Mouse (Mus musculus) CD4-positive naive resting alpha-beta T cell, adult 57 days (primary cell): Measurements from ENCODE around the gene Rif1. TPM values are rescaled to one million over a fixed set of nuclear protein-coding genes. Genes with fewer than 3 reads are reported as not detected.

ENCODE experiments used
- total RNA-seq: library from RNA; stranded (reverse); gene quantifications from one replicate; pipeline ENCODE4 v1.2.4, GENCODE M21; 2023

The Rif1 gene
- total RNA-seq, result 73.8 TPM

DNA sequence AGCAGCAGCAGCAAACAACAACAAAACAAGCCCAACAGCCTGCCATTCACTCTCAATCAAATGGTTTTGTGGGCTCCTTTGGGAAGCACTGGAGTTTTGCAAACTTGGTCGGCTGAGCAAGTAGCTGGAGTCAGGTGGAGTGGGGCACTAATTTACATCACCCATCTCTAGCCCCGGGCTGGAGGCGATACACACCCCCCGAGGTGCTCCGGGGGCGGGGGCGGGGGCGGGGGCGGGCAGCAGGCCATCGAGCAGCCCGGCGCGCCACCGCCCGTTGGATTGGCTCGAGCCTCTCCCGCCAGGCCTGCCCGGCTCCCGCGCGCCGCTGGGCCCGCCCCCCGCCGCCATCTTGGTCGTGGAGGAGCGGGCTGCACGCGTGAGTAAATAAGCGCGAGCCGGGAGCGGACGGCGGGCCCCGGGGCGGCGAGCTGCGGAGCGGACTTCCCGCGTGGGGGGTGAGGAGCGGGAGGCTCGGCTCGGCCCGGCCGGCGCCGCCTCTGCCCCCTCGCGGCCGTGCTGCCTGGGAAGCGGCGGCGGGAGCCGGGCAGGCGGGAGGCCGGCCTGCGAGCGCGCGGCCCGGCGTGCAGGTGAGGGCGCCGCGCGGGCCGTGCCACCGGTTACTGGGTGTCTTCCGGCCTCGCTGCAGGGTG, at the start of gene Rif1:
Gene Rif1, plus strand, starts transcription at position 342 of the 650 bp plus-strand sequence.

DNA sequence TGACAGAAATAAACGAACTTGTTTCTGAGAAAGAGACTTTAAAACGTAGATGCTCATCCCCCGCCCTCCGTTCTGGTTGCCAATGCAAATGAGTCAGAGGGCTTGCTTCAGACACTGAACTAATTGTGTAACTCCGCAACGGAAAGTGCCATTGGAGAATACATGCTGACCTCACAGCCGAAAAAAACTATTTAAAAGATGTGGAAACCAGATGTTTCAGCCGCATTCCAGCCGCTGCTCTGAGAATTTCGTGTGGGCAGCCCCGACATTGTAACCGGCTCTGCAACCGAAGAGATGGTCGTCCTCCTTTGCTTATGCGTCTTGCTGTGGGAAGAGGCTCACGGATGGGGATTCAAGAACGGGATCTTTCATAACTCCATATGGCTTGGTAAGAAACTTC, 34.8 kb upstream of the Rif1 start, which contains the start of gene Tnfaip6:
Gene Tnfaip6, plus strand, starts transcription at position 128 of the 400 bp plus-strand sequence.

Other genes starting within 250 kb of the Rif1 start
- 20.8 TPM for gene Rbm43, start 137.7 kb upstream of the Rif1 start, total RNA-seq
- gene Nmi, start 99.3 kb upstream of the Rif1 start, total RNA-seq, result 46.8 TPM
- not detected for gene Tnfaip6, start 34.8 kb upstream of the Rif1 start, total RNA-seq